Mouse (Mus musculus) heart, postnatal 0 days (tissue): ENCODE measurements around the gene Scube3. TPM values are rescaled to one million over a fixed set of nuclear protein-coding genes. Genes with fewer than 3 reads are reported as not detected.

ENCODE experiments used
- ATAC-seq: fragments of 200-750 bp; cut with Nextera tagmentation; 2 replicates; pipeline ENCODE4 v1.8.0; 2017; ENCODE audit warnings: low read depth, moderate number of reproducible peaks, moderate library complexity; ENCODE audit not compliant: insufficient read depth
- DNase-seq: peaks from one replicate; pipeline ENCODE4 v3.0.0-alpha.2; 2016; ENCODE audit warnings: low spot score
- H3K27ac ChIP-seq: fragments of 300-500 bp; sonication (generic); 2 replicates; pipeline ENCODE4 v1.5.1; 2014; ENCODE audit warnings: low read depth, mild to moderate bottlenecking
- H3K27me3 ChIP-seq: fragments of 300-500 bp; sonication (generic); 2 replicates; pipeline ENCODE4 v1.6.1; 2014; ENCODE audit warnings: low read length, mixed read lengths; ENCODE audit not compliant: control insufficient read depth, insufficient read depth
- H3K36me3 ChIP-seq: fragments of 300-500 bp; sonication (generic); replicated peaks from 2 replicates; pipeline ENCODE4 v1.6.1; 2014; ENCODE audit warnings: low read length, mixed read lengths; ENCODE audit not compliant: control insufficient read depth, insufficient read depth
- H3K4me1 ChIP-seq: fragments of 300-500 bp; sonication (generic); 2 replicates; pipeline ENCODE4 v1.6.1; 2014; ENCODE audit warnings: antibody characterized with exemption; ENCODE audit not compliant: control insufficient read depth, insufficient read depth
- H3K4me2 ChIP-seq: fragments of 300-500 bp; sonication (generic); 2 replicates; pipeline ENCODE4 v1.6.1; 2014; ENCODE audit warnings: low read depth, mild to moderate bottlenecking, low read length, moderate library complexity
- H3K4me3 ChIP-seq: fragments of 300-500 bp; sonication (generic); 2 replicates; pipeline ENCODE4 v1.5.1; 2014; ENCODE audit warnings: low read depth, low read length
- H3K9ac ChIP-seq: fragments of 300-500 bp; sonication (generic); replicated peaks from 2 replicates; pipeline ENCODE4 v1.6.1; 2014; ENCODE audit warnings: low read depth, low read length, mixed read lengths
- H3K9me3 ChIP-seq: fragments of 300-500 bp; sonication (generic); replicated peaks from 2 replicates; pipeline ENCODE4 v1.6.1; 2016; ENCODE audit warnings: low read length; ENCODE audit not compliant: control insufficient read depth
- CTCF ChIP-seq: IDR thresholded peaks from 2 replicates; pipeline ENCODE4 v1.5.1; 2016; ENCODE audit warnings: antibody characterized with exemption, control low read depth, low read depth
- EP300 ChIP-seq: IDR thresholded peaks from 2 replicates; pipeline ENCODE4 v1.6.1; 2016; ENCODE audit warnings: antibody characterized with exemption, low read depth
- WGBS: fragments of 180-500 bp; shearing (Covaris S2); extraction: QIAGEN DNeasy Blood & Tissue Kit; methylation state at CpG from one replicate; pipeline ENCODE4 v1.1.7; 2014; 5-methylcytosine and 5-hydroxymethylcytosine counted together
- polyA plus RNA-seq: library from polyadenylated mRNA; unstranded; fragments of >200 nt; fragmentation: Nextera tagmentation; extraction: Ambion mirVana; gene quantifications from 2 replicates; pipeline ENCODE4 v1.2.1, GENCODE M21; 2015
- total RNA-seq: library from RNA; depleted of rRNA; stranded (reverse); fragments of >200 nt; gene quantifications from 2 replicates; pipeline ENCODE4 v1.2.3, GENCODE M21; 2014; ENCODE audit warnings: low replicate concordance; rRNA removed

Gene Scube3
- total RNA-seq (1.2 and 3.0 TPM in 2 replicates), polyA plus RNA-seq (0.14 and 0.21 TPM in 2 replicates)

GRCm38 (mm10) chr17:28141771-28142699 lies at the start of gene Scube3:
Scube3 (plus strand) TSS chr17:28142141.
- DNase-seq: no peak
- Histone ChIP-seq H3K4me1 (peaks cover 11% of the 10 kb centered on the region), H3K4me2 (peak within 1 kb of the TSS; percentile 93), H3K9me3 (no peaks in the 10 kb centered on the region), H3K27ac (no peak within 1 kb of the TSS), H3K36me3 (no peaks in the 10 kb centered on the region), H3K9ac (peak within 1 kb of the TSS; percentile 24), H3K4me3 (peak within 1 kb of the TSS; percentile 60), H3K27me3 (peaks cover 86% of the 10 kb centered on the region)
- TF ChIP-seq CTCF: no peak
- no peak for TF ChIP-seq EP300
- under 1% methylated on average over 63 of the region's 97 CpGs for WGBS
- ATAC-seq: peak; percentile 24; the same call in 1 of the 2 replicates

- DNase-seq (no peak), ATAC-seq (no peak)
- Histone ChIP-seq H3K9me3 (peaks cover 7% of the 10 kb centered on the region; the same call in 1 of the 2 replicates), H3K4me3 (no peak overlapping the region), H3K4me1 (no peaks in the 10 kb centered on the region), H3K36me3 (no peaks in the 10 kb centered on the region), H3K4me2 (no peak overlapping the region), H3K27me3 (no peaks in the 10 kb centered on the region), H3K9ac (no peak overlapping the region), H3K27ac (no peak overlapping the region)
- WGBS: 90% methylated on average over 2 of the region's 2 CpGs
- TF ChIP-seq EP300: no peak
- no peak; the same call in 1 of the 2 replicates for TF ChIP-seq CTCF
These were observed 49.6 kb upstream of the Scube3 start for GRCm38 (mm10) chr17:28092297-28092696.

GRCm38 (mm10) chr17:28093837-28094236 lies 48.1 kb upstream of the Scube3 start:
- Histone ChIP-seq H3K27me3 (no peaks in the 10 kb centered on the region), H3K9ac (no peak overlapping the region), H3K4me1 (no peaks in the 10 kb centered on the region), H3K9me3 (peaks cover 7% of the 10 kb centered on the region; the same call in 1 of the 2 replicates), H3K4me2 (no peak overlapping the region), H3K4me3 (no peak overlapping the region), H3K27ac (no peak overlapping the region), H3K36me3 (no peaks in the 10 kb centered on the region)
- ATAC-seq (no peak), DNase-seq (no peak)
- TF ChIP-seq EP300 (no peak), CTCF (no peak; the same call in 1 of the 2 replicates)
- WGBS: 76% methylated on average over 3 of the region's 3 CpGs

GRCm38 (mm10) chr17:28096418-28096817 lies 45.5 kb upstream of the Scube3 start:
- Histone ChIP-seq H3K9ac (no peak overlapping the region), H3K36me3 (no peaks in the 10 kb centered on the region), H3K4me3 (no peak overlapping the region), H3K9me3 (peaks cover 7% of the 10 kb centered on the region; the same call in 1 of the 2 replicates), H3K4me2 (no peak overlapping the region), H3K27ac (no peak overlapping the region), H3K27me3 (no peaks in the 10 kb centered on the region), H3K4me1 (no peaks in the 10 kb centered on the region)
- TF ChIP-seq CTCF: no peak
- no peak for TF ChIP-seq EP300
- no peak for DNase-seq
- 75% methylated on average over 10 of the region's 10 CpGs for WGBS
- ATAC-seq: no peak

GRCm38 (mm10) chr17:28097308-28097707 lies 44.6 kb upstream of the Scube3 start:
- Histone ChIP-seq H3K27me3 (no peaks in the 10 kb centered on the region), H3K4me1 (no peaks in the 10 kb centered on the region), H3K9ac (no peak overlapping the region), H3K4me3 (no peak overlapping the region), H3K36me3 (no peaks in the 10 kb centered on the region), H3K9me3 (peaks cover 4% of the 10 kb centered on the region; the same call in 1 of the 2 replicates), H3K27ac (no peak overlapping the region), H3K4me2 (no peak overlapping the region)
- no peak for ATAC-seq
- DNase-seq: no peak
- TF ChIP-seq CTCF (no peak), EP300 (no peak)
- 86% methylated on average over 13 of the region's 13 CpGs for WGBS
